Mouse (Mus musculus) ES-E14 (cell line): Measurements from ENCODE around the gene Msx3. TPM values are rescaled to one million over a fixed set of nuclear protein-coding genes. Genes with fewer than 3 reads are reported as not detected.
A peak's percentile ranks its signal among the peaks of the same experiment; 100 is the strongest.

Source experiments
- DNase-seq: peaks from one replicate; pipeline ENCODE4 v3.0.0-alpha.2; 2013; ENCODE audit warnings: low read depth, low spot score
- H3K27ac ChIP-seq: 2 replicates; pipeline ENCODE4 v1.5.1; 2012; ENCODE audit warnings: low read depth, mild to moderate bottlenecking, low read length, moderate library complexity, mixed read lengths; ENCODE audit not compliant: poor library complexity, insufficient read depth, severe bottlenecking
- H3K36me3 ChIP-seq: 2 replicates; pipeline ENCODE4 v1.6.1; 2012; ENCODE audit warnings: mild to moderate bottlenecking, low read length, moderate library complexity, mixed read lengths; ENCODE audit not compliant: control insufficient read depth, poor library complexity, insufficient read depth, severe bottlenecking
- H3K4me1 ChIP-seq, 2 experiments: fragments of 150-350 bp in 1 of 2; sonication (generic) in 1 of 2; 2 replicates each; pipeline ENCODE4 v1.6.1; 2012; ENCODE audit warnings: low read length in 2 of 2, mild to moderate bottlenecking in 1 of 2, mixed read lengths in 1 of 2; ENCODE audit not compliant: control insufficient read depth in 2 of 2, insufficient read depth in 2 of 2, poor library complexity in 1 of 2
- H3K4me3 ChIP-seq, 2 experiments: fragments of 150-350 bp in 1 of 2; sonication (generic) in 1 of 2; 2 replicates each; pipeline ENCODE4 v1.5.1; 2012; ENCODE audit warnings: low read length in 2 of 2, low read depth in 1 of 2, mild to moderate bottlenecking in 1 of 2, mixed read lengths in 1 of 2; ENCODE audit not compliant: insufficient read depth in 1 of 2, poor library complexity in 1 of 2, severe bottlenecking in 1 of 2
- H3K9ac ChIP-seq: 2 replicates; pipeline ENCODE4 v1.6.1; 2012; ENCODE audit warnings: low read depth, mild to moderate bottlenecking, low read length, mixed read lengths; ENCODE audit not compliant: poor library complexity, insufficient read depth, severe bottlenecking
- H3K9me3 ChIP-seq: fragments of 150-350 bp; sonication (generic); 2 replicates; pipeline ENCODE4 v1.6.1; 2012; ENCODE audit warnings: low read depth, mild to moderate bottlenecking, low read length; ENCODE audit not compliant: control insufficient read depth, insufficient read depth
- CHD2 ChIP-seq: IDR thresholded peaks from 2 replicates; pipeline ENCODE4 v1.6.1; 2014; ENCODE audit warnings: mild to moderate bottlenecking, low read depth, low read length, inconsistent platforms
- HCFC1 ChIP-seq: IDR thresholded peaks from 2 replicates; pipeline ENCODE4 v1.6.1; 2012; ENCODE audit warnings: low read length, inconsistent platforms, borderline replicate concordance; ENCODE audit not compliant: insufficient read depth
- MAFK ChIP-seq: IDR thresholded peaks from 2 replicates; pipeline ENCODE4 v1.6.1; 2014; ENCODE audit warnings: mild to moderate bottlenecking, low read depth, low read length, inconsistent platforms; ENCODE audit not compliant: insufficient read depth
- ZC3H11A ChIP-seq: IDR thresholded peaks from 2 replicates; pipeline ENCODE4 v1.6.1; 2012; ENCODE audit warnings: low read depth, mild to moderate bottlenecking, inconsistent platforms, low read length, borderline replicate concordance
- ZNF384 ChIP-seq: IDR thresholded peaks from 2 replicates; pipeline ENCODE4 v1.6.1; 2012; ENCODE audit warnings: low read depth, low read length, inconsistent platforms
- in situ Hi-C, 2 experiments: fragments of 600-800 bp; cut with MboI; formaldehyde crosslinking; loops; one replicate each; pipeline ENCODE4 v1.15.1; 2025; ENCODE audit warnings: low sequenced_read_pairs in 2 of 2, inconsistent platforms in 1 of 2; ENCODE audit not compliant: unreplicated experiment in 2 of 2
- total RNA-seq: library from RNA; depleted of rRNA; stranded (reverse); fragments of 300-350 nt; gene quantifications from 2 replicates; pipeline ENCODE4 v1.2.3, GENCODE M21; 2012

Gene Msx3
- total RNA-seq, 1 experiment = 0.27 TPM

DNA sequence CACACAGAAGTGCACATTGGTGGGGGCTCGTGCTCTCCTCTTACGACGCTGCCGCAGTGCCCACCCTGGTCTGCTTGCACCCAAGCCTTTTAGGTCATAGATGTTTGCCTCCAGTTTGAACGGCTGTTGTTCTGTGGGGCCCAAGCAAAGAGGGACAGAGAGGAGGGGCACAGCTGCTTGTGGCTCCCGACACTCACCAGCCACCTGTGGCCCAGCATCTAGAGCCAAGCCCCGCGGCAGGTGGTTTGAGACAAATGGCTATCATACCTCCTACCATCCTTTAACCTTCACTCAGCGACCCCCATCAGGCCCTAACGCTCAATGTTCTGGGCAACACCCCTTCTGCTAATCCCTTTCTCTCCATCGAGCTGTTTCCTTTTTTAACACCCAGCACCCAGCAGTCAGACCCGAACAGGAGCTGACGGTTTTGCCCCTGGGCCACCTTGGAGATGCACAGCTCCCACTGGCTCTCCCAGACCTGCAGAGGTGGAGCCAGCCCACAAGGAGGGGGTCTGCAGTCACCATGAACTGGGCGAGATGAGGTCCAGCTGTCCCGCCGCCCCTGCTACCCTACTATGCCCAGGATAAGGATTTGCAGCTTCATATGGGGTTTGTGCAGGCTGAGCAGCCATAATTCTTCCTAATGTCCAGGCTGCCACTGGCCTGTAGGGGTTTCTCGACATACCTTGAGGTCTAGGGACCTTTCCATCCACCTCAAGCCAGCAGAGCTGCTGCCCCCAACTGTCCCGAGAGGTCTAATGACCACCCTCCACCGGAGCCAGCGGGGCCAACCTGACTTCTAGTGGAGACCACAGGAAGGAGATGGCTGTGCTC, 32.7 kb upstream of the Msx3 start:
- Histone ChIP-seq H3K9me3 (no peaks in the 10 kb centered on the region), H3K27ac (no peak overlapping the region), H3K36me3 (no peaks in the 10 kb centered on the region), H3K4me3 (no peak overlapping the region), H3K4me1 (peaks cover 0 to 2% of the 10 kb centered on the region in 2 experiments; a peak in 1 of 4 replicates), H3K9ac (no peak overlapping the region)
- TF ChIP-seq ZC3H11A (no peak), MAFK (no peak), HCFC1 (no peak), ZNF384 (no peak), CHD2 (no peak)
- in situ Hi-C loops = loop anchor here in 1 of 2 experiments (5.0 kb wide), 1 partner anchor 61 kb away; no protein-coding TSS in a partner anchor
- DNase-seq = no peak

DNA sequence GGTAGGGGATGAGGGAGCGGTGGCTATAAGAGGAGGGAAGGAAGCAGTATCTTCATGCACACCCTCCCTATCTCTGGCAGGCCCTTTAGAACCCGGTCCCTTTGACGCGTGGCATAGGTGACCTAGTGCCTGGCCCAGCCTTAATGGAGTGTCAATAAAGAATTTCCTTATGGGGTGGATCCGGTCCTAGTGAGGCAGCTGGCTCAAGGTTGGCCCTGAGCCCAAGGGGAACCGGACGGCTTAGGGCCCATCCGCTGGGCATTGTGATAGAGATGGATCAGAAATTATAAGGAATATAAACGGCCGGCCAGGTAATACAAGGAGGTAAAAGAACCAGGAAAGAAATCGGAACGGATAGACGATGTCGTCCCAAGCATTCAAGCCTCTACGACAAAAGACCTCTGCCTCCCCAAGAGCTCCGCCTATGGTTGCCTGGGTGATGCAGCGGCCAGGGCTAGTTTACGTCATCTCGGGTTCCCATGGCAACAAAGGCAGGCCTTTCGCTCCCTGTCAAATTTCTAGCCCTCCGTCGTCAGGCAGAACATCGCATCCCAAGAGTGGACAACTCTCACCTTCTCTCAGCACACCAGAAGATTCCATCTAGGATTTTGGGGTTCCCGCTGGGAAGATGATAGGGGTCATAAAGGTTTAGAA, 31.7 kb upstream of the Msx3 start:
- no peak overlapping the region for H3K9ac ChIP-seq
- H3K9me3 ChIP-seq = no peaks in the 10 kb centered on the region
- TF ChIP-seq ZC3H11A = no peak
- TF ChIP-seq ZNF384 = no peak
- no peak for TF ChIP-seq HCFC1
- no peak for TF ChIP-seq MAFK
- TF ChIP-seq CHD2 = no peak
- no peak overlapping the region for H3K4me3 ChIP-seq
- H3K4me1 ChIP-seq = no peaks in the 10 kb centered on the region
- H3K27ac ChIP-seq = no peak overlapping the region
- peak; percentile 78 for DNase-seq
- in situ Hi-C loops = loop anchor here in 1 of 2 experiments (5.0 kb wide), 1 partner anchor 62 kb away; no protein-coding TSS in a partner anchor
- H3K36me3 ChIP-seq = no peaks in the 10 kb centered on the region

DNA sequence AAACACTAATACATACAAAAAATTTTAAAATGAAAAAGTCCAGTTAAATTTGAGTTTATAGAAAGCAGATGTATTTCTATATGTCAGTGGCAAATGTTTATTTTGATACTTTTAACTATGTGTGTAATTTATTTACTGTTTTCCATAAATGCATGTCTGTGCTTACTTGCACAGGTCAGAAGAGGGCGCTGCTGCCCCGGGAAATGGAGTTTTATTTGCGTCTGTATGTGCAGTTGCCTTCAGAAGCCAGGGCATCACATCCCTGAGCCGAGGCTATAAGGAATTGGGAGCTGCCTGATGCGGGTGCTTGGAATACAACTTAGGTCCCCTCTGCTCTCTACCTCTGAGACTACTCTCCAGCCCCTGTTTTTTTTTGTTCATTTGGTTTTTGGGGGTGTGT, 29.8 kb upstream of the Msx3 start:
- no peak for TF ChIP-seq MAFK
- 0 out of 2 replicates have a peak, but pooled peaks have one; percentile 9 for TF ChIP-seq ZNF384
- no peak for TF ChIP-seq CHD2
- no peak for TF ChIP-seq HCFC1
- TF ChIP-seq ZC3H11A = peak; percentile 92; the same call in 1 of the 2 replicates
- Histone ChIP-seq H3K9ac (no peak overlapping the region), H3K9me3 (no peaks in the 10 kb centered on the region), H3K4me3 (no peak overlapping the region), H3K27ac (no peak overlapping the region), H3K4me1 (no peaks in the 10 kb centered on the region), H3K36me3 (no peaks in the 10 kb centered on the region)
- in situ Hi-C loops = no loop called here
- DNase-seq = peak; percentile 79

- no peak overlapping the region for H3K9ac ChIP-seq
- H3K4me1 ChIP-seq = no peaks in the 10 kb centered on the region
- H3K9me3 ChIP-seq = no peaks in the 10 kb centered on the region
- H3K27ac ChIP-seq = peak overlapping the region; percentile 1; the same call in 1 of the 2 replicates
- TF ChIP-seq ZC3H11A (no peak), MAFK (no peak), ZNF384 (peak; percentile 35; the same call in 1 of the 2 replicates)
- no peaks in the 10 kb centered on the region for H3K36me3 ChIP-seq
- no peak for DNase-seq
- in situ Hi-C loops = no loop called here
- H3K4me3 ChIP-seq = no peak overlapping the region
Measured at GRCm38 (mm10) chr7:140077698-140078097, 28.8 kb upstream of the Msx3 start.
